Mouse (Mus musculus) induced T-regulatory cell, adult 2 months (primary cell): ENCODE measurements around the gene Rtkn.

Experiments
- DNase-seq: peaks from one replicate; pipeline ENCODE4 v3.0.0-alpha.2; 2012; ENCODE audit warnings: low read depth

Gene Rtkn

DNA sequence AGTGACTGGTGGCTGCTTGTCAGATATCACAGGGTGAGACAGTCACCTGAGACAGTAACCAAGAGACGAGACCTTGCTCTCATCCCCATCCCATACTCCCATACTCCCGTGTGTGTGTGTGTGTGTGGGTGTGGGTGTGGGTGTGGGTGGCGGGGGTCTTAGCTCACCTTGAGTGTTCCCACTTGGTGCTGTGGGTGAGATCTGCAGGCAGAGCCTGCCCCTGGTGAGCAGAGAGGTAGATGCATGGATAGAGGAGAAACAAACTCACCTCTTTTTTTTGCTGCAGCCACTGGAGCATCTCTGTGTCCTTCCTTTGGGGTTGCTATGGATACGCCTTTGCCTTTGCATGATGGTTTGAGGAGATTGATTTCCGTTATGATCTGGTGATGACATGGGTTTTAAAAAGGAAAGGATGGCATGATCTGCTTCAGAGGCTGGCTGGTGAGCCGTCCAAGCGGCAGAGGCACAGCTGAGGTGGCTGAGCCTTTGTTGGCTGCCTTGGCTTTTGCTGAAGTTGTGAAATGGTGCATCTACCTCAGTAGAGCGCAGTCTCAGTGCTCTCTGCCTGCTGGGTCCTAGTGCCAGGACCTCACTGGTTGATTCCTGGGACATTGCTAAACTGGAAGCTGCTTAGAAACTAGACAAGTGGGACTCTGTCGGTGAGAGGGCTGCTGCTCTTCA, 37.1 kb downstream of the Rtkn start:
- no peak for DNase-seq

DNA sequence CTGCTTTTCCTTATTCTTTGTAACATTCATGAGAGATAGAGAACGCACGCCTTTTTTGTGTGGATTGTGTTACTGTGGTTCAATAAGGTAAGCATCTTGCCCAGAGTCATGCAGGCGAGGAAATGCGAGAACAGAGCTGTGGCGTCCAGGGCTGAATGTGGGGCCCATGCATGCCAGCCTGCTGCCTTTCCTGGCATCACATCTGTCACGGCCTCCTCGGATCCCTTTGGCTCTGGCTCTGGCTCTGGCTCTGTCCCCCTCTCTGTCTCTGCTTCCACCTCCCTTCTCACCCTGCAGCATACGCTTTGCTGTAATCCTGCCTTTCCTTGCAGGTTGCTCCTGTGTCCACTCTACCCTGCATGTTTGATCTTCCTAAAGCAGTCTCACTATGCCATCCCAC, 40.7 kb downstream of the Rtkn start:
- DNase-seq, result no peak

DNA sequence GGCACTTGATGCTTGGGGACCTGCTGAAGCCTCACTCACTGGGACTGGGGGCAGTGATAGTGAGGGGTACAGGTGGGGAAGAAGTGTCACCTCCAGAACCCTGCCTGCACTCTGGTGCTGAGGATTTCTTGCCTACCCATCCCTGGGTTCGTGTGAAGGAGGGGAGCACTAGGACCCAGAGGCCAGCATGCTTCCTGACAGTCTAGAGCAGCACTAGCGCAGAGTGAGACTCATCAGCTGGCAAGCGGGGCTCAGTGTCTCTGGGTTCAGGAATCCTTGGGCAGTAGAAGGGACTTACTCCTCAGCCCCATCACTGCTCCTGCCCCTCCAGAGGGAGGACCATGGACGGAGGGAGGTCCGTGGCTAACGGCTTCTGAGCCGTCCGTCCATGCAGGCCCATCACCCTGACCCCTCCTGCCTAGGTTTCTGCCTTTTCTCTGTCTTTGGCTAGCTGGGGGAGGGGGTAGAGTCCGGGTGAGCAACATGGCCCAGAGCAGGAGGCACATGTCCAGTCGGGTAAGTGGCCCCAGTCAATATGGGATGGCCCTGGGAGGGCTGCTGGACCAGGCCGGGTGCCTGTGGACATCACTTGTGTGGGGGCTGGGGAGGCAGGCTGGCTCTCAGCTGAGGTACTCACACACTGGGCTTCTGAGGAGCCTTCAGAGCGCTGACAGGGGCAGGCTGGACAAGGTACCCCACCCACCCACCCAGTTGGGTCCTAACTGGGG, 44.3 kb downstream of the Rtkn start:
- DNase-seq, result no peak

DNA sequence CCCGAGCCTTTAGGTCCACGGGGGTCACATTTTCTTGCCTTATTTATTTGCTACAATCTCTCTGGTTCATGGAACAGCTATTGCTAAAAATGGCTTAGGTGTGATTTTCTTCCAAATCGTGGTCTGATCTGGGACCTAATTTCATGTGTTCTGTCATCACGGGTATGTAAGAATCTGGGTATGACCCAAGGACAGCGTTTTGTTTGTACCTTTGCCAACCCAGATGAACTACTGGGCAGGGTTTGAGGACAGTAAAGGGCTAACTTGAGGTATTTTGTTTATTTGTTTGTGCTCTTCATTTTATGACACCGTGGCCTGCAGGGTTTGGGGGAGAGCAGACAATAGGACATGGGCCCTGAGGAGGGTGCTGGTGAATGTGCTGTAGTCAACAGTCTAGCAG, 45.3 kb downstream of the Rtkn start:
- DNase-seq, result no peak

DNA sequence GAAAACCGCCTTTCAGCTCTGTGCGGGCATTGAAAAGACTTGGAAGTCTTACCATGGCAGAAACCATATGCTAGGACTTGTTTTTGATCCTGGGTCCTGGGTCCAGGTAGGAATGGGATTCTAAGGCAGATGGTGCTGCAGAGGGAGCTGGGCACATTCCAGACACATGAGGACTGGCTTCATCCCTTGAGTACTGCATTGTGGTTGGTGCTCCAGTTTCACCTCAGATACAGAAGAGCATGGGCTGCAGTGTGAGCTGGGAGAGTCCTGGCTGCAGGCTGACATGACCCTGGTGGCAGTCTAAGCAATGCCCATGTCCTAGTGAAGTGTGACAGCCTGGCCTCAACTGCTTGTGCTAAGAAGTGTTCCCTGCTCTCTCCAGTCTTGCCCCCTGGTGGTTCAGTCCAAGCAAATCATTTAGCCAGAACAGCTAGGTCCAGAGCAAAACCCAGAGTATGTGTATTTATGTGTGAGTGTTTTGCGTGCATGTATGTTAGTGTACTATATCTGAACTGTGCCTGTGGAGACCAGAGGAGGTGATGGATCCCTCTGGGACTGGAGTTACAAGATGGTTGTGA, 49.7 kb downstream of the Rtkn start:
- peak; percentile 40 for DNase-seq

GRCm38 (mm10) chr6:83185895-83186861, 50.9 kb downstream of the Rtkn start:
- peak; percentile 73 for DNase-seq

- DNase-seq, result no peak
Measured at GRCm38 (mm10) chr6:83186946-83187345, 51.7 kb downstream of the Rtkn start.

DNA sequence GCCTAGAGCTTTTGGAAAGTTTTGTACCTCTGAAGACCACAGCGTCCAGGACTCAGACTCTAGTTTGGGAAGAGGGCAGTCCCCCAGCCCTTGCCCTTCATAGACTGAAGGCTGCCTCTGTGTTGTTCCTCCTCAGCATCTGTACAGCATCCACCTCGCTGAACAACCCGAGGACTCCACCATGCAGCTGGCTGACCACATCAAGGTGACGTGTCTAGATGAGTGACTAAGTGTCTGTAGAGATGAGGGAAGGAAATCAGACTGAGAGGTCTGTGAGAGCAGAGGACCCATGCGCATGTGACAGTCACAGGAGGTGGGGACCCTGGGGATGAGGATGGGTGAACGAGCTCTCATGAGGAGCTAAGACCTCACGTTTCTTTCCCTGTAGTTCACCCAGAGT, 58.3 kb downstream of the Rtkn start:
- DNase-seq, result no peak

DNA sequence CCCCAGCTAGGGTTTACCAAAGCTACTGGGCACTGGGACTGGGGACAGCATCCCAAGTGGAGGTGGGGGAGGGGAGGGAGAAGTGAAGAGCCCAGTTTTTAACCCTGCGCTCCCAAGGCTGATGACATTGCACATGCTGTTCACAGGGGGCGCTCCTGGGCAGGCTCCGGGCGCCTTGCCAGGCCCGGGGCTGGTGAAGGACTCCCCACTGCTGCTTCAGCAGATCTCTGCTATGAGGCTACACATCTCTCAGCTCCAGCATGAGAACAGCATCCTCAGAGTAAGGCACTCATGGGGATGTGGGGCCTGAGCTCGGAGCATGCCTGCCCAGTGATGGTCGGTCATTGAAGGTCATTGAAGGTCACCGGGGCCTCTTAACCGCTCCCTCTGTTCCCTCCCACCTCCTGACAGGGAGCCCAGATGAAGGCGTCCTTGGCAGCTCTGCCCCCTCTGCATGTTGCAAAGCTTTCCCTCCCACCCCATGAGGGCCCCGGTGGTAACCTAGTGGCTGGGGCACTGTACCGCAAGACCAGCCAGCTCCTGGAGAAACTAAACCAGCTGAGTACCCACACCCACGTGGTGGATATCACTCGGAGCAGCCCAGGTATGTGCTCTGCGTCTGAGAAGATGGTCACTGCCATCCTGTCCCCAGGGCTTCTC, 62.2 kb downstream of the Rtkn start:
- DNase-seq, result no peak
